Mouse (Mus musculus): ENCODE measurements around the gene Lamc1.

The Lamc1 gene

GRCm38 (mm10) chr1:153265066-153265465 lies 67.5 kb downstream of the Lamc1 start:
- DNase-seq (ENCODE audit: low spot score), result peak; percentile 15

GRCm38 (mm10) chr1:153259752-153260300 lies 72.8 kb downstream of the Lamc1 start:
- no peak for DNase-seq (ENCODE audit: low spot score)

- no peak for DNase-seq (ENCODE audit: low spot score)
These were observed 79.9 kb downstream of the Lamc1 start for GRCm38 (mm10) chr1:153252540-153253210.

DNA sequence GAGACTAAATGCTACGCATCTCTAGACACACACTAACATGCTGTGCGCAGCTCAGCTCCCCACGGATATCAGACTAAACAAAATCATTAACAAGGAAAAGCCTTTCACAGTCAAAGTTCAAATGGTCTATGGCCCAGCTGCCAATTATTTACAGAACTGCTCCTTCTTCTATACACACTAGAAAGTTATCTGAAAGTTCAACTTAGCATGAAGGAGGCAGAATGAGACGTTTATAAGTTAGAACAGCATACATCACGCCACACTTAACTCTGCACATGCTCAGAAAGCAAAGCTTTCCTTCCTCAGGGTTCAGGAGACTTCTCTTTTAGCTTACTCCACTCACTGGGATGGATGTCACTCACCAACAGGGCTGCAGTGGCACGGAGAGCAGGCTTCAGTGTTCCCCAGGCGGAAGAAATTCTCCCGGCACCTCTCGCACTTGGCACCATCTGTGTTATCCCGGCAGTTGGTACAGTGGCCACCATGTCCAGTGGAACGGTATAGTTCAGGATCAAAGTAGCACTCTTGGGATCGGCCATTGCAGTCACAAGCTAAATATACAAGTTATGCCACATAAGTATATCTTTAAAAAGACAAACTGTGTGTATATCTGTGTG lies 80.9 kb downstream of the Lamc1 start:
- no peak for DNase-seq (ENCODE audit: low spot score)

DNA sequence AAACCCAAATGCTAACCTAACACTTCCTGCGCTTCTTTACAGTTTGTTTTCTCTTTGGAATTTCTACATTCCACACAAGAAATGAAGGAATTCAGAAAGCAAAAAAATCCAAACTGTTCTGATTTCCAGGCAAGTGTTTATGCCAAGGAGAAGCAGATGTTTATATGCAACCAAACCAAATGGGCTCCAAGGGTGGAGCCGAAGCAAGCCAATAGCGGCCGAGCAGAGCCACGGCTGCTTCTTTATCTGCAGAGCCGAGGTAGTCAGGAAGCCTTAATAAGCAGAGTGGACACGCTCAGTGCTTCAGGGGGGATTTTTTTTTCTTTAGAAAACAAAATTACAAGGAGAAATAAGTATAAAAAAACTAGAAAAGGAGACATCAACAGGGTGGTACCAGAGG lies 91.2 kb downstream of the Lamc1 start:
- DNase-seq (ENCODE audit: low spot score), result no peak

GRCm38 (mm10) chr1:153235576-153235975 lies 97.0 kb downstream of the Lamc1 start:
- DNase-seq (ENCODE audit: low spot score), result no peak

GRCm38 (mm10) chr1:153231681-153232080 lies 100.9 kb downstream of the Lamc1 start:
- no peak for DNase-seq (ENCODE audit: low spot score)

- DNase-seq (ENCODE audit: low spot score), result no peak
These were observed 104.7 kb downstream of the Lamc1 start for GRCm38 (mm10) chr1:153227916-153228315.

- no peak for DNase-seq (ENCODE audit: low spot score)
These were observed 105.5 kb downstream of the Lamc1 start for GRCm38 (mm10) chr1:153227096-153227495.

- no peak for DNase-seq (ENCODE audit: low spot score)
These were observed 106.5 kb downstream of the Lamc1 start for GRCm38 (mm10) chr1:153225786-153226725.

- DNase-seq (ENCODE audit: low spot score), result no peak
These were observed 108.3 kb downstream of the Lamc1 start for GRCm38 (mm10) chr1:153224331-153224730.

DNA sequence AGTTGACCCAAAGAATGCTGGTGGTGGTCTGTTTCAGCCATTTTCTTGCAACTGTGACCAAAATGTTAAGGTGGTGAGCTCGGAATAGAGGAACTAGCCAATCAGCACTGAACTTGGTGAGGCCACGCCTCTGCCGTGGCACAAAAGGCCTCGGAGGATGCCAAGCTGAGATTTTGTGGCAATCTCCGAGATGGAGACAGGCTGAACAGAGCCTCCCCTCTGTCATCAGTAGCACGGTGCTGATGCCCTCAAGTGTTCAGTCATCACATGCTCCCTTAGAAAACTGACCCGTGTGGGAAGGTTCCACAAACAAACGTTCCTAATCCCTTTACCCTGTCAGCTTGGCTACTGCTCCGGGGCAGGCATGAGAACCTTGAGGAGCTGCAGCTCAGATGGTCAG lies 113.2 kb downstream of the Lamc1 start:
- DNase-seq (ENCODE audit: low spot score), result no peak

GRCm38 (mm10) chr1:153216516-153216915 lies 116.1 kb downstream of the Lamc1 start:
- no peak for DNase-seq (ENCODE audit: low spot score)

DNA sequence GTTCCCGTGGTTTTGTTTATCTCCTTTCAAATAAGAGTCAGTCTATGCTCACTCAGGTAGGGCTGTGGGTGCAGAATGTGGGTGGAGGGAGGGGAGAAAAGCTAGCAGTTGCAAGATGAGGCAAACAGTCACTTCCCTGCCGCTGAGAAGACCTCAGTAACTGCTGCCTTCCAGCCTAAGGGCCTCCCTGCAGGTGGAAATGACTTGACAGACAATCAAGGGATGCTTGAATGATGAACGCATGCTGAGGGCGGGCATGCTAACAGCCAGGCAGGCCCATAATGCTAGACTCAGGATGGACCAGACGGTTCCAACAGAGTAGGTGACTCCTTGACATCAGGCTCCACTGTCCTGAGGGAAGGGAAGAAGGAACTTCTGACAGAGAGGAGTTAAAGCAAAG lies 116.9 kb downstream of the Lamc1 start:
- DNase-seq (ENCODE audit: low spot score), result no peak

- peak; percentile 25 for DNase-seq (ENCODE audit: low spot score)
These were observed 121.6 kb downstream of the Lamc1 start for GRCm38 (mm10) chr1:153210992-153211391.

- no peak for DNase-seq (ENCODE audit: low spot score)
These were observed 122.4 kb downstream of the Lamc1 start for GRCm38 (mm10) chr1:153210198-153210597.

DNA sequence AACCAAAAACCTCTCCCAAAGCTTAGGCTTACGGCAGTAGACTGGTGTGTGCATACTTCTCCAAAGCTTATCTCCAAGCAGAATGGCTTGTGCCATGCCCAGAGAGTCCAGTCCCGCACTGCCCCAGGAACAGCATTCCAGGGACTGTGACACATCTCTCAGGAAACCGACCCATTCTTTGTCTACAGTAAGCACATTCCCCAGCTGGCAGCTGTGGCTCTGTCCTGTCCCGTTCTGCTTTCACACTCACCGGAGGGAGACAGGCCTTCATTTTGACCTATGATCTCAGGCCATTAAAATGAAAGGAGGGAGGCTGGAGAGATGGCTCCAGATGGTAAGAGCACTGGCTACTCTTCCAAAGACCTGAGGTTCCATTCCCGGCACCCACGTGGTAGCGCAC lies 130.4 kb downstream of the Lamc1 start:
- DNase-seq (ENCODE audit: low spot score), result no peak

- DNase-seq (ENCODE audit: low spot score), result no peak
These were observed 131.1 kb downstream of the Lamc1 start for GRCm38 (mm10) chr1:153201448-153201847.

GRCm38 (mm10) chr1:153197316-153197850 lies 135.2 kb downstream of the Lamc1 start:
- DNase-seq (ENCODE audit: low spot score), result no peak

DNA sequence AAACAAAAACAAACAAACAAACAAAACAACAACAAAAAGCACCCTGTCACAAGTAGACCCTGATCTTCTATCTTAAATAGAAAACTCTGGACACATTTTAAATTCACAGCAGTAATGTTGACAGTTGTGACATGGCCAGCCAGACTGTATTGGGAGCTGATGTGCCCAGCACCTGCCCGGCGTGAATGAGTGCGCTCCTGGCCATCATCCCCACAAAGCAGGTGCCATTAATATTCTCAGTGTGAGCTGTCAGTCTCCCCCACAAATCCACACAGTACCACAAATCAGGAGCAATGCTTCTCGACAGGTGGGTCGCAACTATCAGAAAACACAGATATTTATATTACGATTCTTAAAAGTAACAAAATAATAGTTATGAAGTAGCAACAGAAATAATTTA lies 139.6 kb downstream of the Lamc1 start:
- DNase-seq (ENCODE audit: low spot score), result no peak

DNA sequence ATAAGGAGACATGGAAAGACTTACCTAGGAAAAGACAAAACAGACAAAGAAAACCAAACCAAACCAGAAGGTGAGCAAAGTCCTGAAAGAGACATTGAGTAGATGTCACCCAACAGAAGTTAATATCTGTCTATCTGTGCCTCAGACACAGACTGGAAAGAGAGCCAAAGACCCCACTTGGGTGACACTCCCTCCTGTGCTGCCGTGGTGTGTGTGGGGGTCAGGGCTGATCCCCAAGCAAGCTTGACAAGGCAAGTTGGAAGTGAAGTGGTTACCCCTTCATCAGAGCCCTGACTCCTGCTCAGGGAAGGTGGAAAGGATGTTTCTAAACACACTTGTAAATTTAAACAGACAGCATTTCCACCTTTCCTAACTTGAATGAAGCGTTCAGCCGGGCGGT lies 140.2 kb downstream of the Lamc1 start:
- DNase-seq (ENCODE audit: low spot score), result no peak

DNA sequence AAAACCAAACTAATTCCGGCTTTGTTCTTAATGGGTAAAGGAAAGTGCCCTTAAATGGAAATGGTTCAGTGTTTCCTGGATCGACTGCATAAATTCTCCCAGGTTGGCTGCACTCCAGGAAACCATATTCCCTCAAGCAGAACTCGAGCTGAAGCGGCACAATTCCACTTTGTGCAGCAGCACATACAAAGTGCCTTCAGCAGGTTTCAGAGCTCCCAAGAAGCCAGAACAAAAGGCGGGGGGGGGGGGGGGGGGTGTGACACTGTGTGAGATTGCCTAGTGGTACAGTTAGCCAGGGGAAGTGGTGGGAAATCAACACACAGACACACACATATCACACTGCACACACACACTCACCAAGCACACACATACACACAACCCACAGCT lies 140.7 kb downstream of the Lamc1 start:
- no peak for DNase-seq (ENCODE audit: low spot score)
